Mouse (Mus musculus) CH12.LX (cell line): Measurements from ENCODE around the gene Ctnna2.

Source experiments
- CHD2 ChIP-seq: IDR thresholded peaks from 2 replicates; pipeline ENCODE4 v1.6.1; 2011; ENCODE audit warnings: low read length, improper control_type of control experiment
- CTCF ChIP-seq, 2 experiments: IDR thresholded peaks in 1 of 2; conservative IDR thresholded peaks in 1 of 2; 2 replicates each; pipeline ENCODE4 v1.5.1; 2011 to 2012; ENCODE audit warnings: low read depth in 2 of 2, low read length in 2 of 2, improper control_type of control experiment in 1 of 2, inconsistent platforms in 1 of 2, mild to moderate bottlenecking in 1 of 2, moderate library complexity in 1 of 2
- ELF1 ChIP-seq: IDR thresholded peaks from 2 replicates; pipeline ENCODE4 v1.6.1; 2014; ENCODE audit warnings: low read depth, mild to moderate bottlenecking, inconsistent platforms, low read length, improper control_type of control experiment
- EP300 ChIP-seq: IDR thresholded peaks from 2 replicates; pipeline ENCODE4 v1.6.1; 2011; ENCODE audit warnings: low read length, improper control_type of control experiment
- GABPA ChIP-seq: IDR thresholded peaks from 2 replicates; pipeline ENCODE4 v1.6.1; 2012; ENCODE audit warnings: low read depth, low read length, improper control_type of control experiment, inconsistent platforms; ENCODE audit not compliant: insufficient replicate concordance
- KAT2A ChIP-seq: IDR thresholded peaks from 2 replicates; pipeline ENCODE4 v1.6.1; 2012; ENCODE audit warnings: low read length, improper control_type of control experiment, inconsistent platforms; ENCODE audit not compliant: insufficient replicate concordance
- MEF2A ChIP-seq: IDR thresholded peaks from 2 replicates; pipeline ENCODE4 v1.6.1; 2014; ENCODE audit warnings: low read depth, mild to moderate bottlenecking, inconsistent platforms, low read length, improper control_type of control experiment, borderline replicate concordance
- MXI1 ChIP-seq: IDR thresholded peaks from 2 replicates; pipeline ENCODE4 v1.6.1; 2011; ENCODE audit warnings: mild to moderate bottlenecking, low read depth, low read length, improper control_type of control experiment
- POLR2A ChIP-seq: IDR thresholded peaks from 2 replicates; pipeline ENCODE4 v1.6.1; 2011; ENCODE audit warnings: low read depth, mild to moderate bottlenecking, improper control_type of control experiment, low read length
- TCF12 ChIP-seq: IDR thresholded peaks from 2 replicates; pipeline ENCODE4 v1.6.1; 2014; ENCODE audit warnings: low read depth, mild to moderate bottlenecking, inconsistent platforms, low read length, improper control_type of control experiment
- UBTF ChIP-seq: IDR thresholded peaks from 2 replicates; pipeline ENCODE4 v1.6.1; 2012; ENCODE audit warnings: low read depth, mild to moderate bottlenecking, inconsistent platforms, low read length, improper control_type of control experiment, moderate library complexity
- ZC3H11A ChIP-seq: IDR thresholded peaks from 2 replicates; pipeline ENCODE4 v1.6.1; 2012; ENCODE audit warnings: low read depth, mild to moderate bottlenecking, inconsistent platforms, low read length, improper control_type of control experiment
- ZNF384 ChIP-seq: IDR thresholded peaks from 2 replicates; pipeline ENCODE4 v1.6.1; 2012; ENCODE audit warnings: low read depth, low read length, improper control_type of control experiment, inconsistent platforms

DNA sequence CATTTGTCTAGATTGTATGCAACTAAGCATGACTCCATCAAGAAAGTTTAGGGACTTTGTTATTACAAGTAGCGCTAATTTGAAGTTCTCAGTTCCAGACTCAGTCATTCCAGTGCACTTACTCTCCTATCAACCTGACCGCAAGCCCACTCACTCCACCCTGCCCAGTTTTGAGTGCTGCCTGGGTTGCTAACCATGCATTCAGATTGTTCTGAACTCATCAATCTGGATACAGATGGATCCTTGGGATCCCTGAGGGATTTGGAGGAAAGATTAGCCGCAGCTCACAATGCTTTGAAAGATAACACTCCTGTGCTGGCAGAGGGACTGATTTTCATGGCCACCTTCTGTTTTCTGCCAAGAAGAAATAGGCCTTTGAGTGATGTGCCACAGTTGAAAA, 168.5 kb downstream of the Ctnna2 start:
- no peak for TF ChIP-seq CTCF (conservative IDR thresholded peaks at IDR 0.05 in 1 of 2, IDR thresholded peaks at IDR 0.05 in 1 of 2; ENCODE audit: low read depth in 2 of 2, low read length in 2 of 2)
- no peak for TF ChIP-seq POLR2A
- TF ChIP-seq ELF1: no peak
- TF ChIP-seq MXI1: no peak
- no peak for TF ChIP-seq TCF12
- no peak for TF ChIP-seq EP300
- TF ChIP-seq GABPA: no peak
- TF ChIP-seq KAT2A: no peak
- no peak for TF ChIP-seq CHD2
- TF ChIP-seq ZNF384: no peak
- TF ChIP-seq UBTF: no peak
- TF ChIP-seq MEF2A: no peak
- no peak for TF ChIP-seq ZC3H11A
